Mouse (Mus musculus): Measurements from ENCODE around the gene Trabd.

Gene Trabd

GRCm38 (mm10) chr15:89127364-89127940, 52.5 kb downstream of the Trabd start:
- DNase-seq (ENCODE audit: low read depth, low spot score), result no peak

DNA sequence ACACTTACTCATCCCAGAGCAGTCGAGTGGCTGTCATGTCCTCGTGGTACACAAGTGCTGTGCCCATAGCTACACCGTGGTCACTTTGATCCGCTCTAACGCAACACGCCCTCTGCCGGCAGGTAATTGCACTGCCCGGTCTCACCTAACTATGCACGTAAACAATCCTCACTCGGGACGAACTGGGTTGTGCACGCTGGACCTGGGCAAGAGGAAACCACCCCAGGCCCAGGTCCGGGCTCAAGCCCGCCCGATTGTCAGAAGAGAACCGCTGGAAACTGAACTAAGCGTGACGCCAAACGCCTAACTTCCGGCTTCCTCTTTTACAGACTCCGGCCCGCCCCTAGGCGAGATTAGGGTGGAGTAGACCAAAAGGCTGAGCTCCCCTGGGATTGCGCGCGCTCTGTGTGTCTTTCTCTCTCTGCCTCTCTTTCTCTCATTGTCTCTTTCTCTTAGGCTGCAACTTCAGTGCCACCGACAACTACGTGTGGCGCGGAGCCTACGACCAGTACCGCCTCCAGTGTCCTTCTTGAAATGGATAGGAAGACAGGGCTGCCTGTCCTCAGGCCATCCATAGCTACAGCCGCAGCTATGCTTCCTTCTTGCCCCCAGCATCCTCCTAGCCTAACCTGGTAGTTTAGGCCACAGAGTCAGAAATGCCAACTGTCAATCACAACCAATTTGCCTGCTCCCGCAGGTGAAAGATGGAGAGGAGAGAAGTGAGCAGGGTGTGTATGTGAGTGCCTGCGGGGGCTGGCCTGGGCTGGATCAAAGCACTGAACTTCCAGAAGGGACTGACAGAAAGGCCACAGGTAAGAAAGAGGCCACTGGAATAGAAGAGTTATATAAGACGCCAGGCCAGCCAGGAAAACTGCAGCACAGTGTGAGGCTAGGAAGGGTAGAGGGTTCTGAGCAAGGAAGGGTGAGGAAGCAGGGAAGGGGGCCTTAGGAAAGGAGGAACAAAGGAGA, 53.7 kb downstream of the Trabd start, which contains the start of gene Hdac10:
Hdac10 (minus strand) TSS at position 319 of the 969 bp plus-strand sequence.
- DNase-seq (ENCODE audit: low read depth, low spot score), result peak; percentile 88

GRCm38 (mm10) chr15:89130245-89130644, 55.3 kb downstream of the Trabd start:
- DNase-seq (ENCODE audit: low read depth, low spot score), result no peak

DNA sequence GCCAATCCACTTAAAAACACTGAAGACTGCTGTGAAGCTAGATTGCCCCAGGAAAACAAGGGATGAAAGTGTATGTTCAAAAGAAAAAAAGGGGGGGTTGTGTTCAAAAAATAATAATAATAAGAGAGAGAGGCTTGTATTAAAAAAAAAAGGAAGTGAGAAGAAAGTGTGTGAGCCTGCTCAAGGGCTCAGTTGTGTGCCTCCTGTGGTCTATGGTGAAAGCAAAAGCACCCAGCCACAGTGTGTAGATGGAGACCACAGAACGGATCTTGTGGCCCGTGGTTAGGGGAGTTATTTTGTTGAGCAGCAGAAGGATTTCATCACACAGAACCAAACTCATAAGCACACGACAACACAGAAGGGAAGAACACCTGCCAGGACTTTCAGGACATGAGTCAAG, 56.4 kb downstream of the Trabd start:
- DNase-seq (ENCODE audit: low read depth, low spot score), result peak; percentile 82
